Mouse (Mus musculus): ENCODE measurements at regions not wholly inside any gene's neighbourhood (a gene's known extent, or its start where the extent isn't known, plus 50 kb on each side); places are given as distances from the start of the nearest gene placed in this dataset.

GRCm38 (mm10) chr2:45774416-45774815, 657.2 kb upstream of the Zeb2 start:
- TF ChIP-seq POLR2A (IDR thresholded peaks at IDR 0.05; ENCODE audit: borderline replicate concordance, control insufficient read depth, low read depth, low read length) (no peak), CTCF (IDR thresholded peaks at IDR 0.05; ENCODE audit: control insufficient read depth, insufficient read depth, low read length) (no peak)
- Histone ChIP-seq H3K4me1 (ENCODE audit: control insufficient read depth, insufficient read depth, low read length) (no peaks in the 10 kb centered on the region), H3K4me3 (replicated peaks; ENCODE audit: control insufficient read depth, low read depth, low read length) (no peak overlapping the region), H3K27ac (ENCODE audit: control insufficient read depth, insufficient read depth, low read depth, low read length, poor library complexity) (no peak overlapping the region)
- 81% methylated on average over 3 of the region's 3 CpGs for WGBS

DNA sequence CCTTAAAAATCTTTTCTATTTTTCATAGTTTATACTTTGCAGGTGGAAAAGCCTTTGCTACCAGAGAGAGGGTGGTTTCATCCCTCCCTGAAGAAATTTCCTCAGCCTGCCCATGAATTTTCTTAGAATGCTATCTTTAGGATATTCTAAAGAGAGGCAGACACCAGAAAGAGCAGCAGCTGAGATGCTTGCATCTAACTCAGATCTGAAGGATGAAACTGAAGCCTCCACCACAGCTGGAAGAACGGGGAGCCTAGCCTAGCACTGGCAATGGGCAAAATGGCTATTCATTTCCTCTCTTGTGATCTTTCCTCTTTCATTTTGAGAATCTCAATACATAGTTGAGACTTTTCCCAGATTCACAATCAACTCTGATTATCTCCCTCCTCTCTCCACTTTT, 640.0 kb upstream of the Zeb2 start:
- H3K4me3 ChIP-seq (replicated peaks; ENCODE audit: control insufficient read depth, low read depth, low read length): no peak overlapping the region
- TF ChIP-seq CTCF (IDR thresholded peaks at IDR 0.05; ENCODE audit: control insufficient read depth, insufficient read depth, low read length): no peak
- no peaks in the 10 kb centered on the region for H3K4me1 ChIP-seq (ENCODE audit: control insufficient read depth, insufficient read depth, low read length)
- no peak overlapping the region for H3K27ac ChIP-seq (ENCODE audit: control insufficient read depth, insufficient read depth, low read depth, low read length, poor library complexity)
- WGBS: 38% methylated on average over 1 of the region's 1 CpGs

- 78% methylated on average over 3 of the region's 3 CpGs for WGBS
- Histone ChIP-seq H3K27ac (ENCODE audit: control insufficient read depth, insufficient read depth, low read depth, low read length, poor library complexity) (no peak overlapping the region), H3K4me1 (ENCODE audit: control insufficient read depth, insufficient read depth, low read length) (no peaks in the 10 kb centered on the region), H3K4me3 (replicated peaks; ENCODE audit: control insufficient read depth, low read depth, low read length) (no peak overlapping the region)
- no peak for TF ChIP-seq CTCF (IDR thresholded peaks at IDR 0.05; ENCODE audit: control insufficient read depth, insufficient read depth, low read length)
- no peak for TF ChIP-seq POLR2A (IDR thresholded peaks at IDR 0.05; ENCODE audit: borderline replicate concordance, control insufficient read depth, low read depth, low read length)
Observed at GRCm38 (mm10) chr2:45756395-45756794, 639.2 kb upstream of the Zeb2 start.

DNA sequence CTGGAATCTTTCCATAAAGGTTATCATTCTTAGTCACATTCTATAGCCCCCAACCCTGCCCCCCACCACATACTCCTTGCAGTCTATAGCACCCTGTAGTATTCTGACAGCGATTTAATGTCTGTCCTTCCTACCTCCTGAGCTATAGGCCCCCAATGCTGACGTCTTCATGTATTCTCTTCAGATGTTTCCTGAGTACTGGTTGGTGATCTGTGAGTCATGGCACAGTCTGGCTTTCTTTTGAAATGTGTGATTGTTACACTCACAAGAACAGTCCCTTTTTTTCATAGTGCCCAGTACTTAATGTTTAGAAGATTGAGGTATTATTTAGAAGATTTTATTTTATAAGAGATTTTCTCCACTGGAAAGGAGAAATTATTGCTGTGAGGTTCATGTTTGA, 634.6 kb upstream of the Zeb2 start:
- H3K4me1 ChIP-seq (ENCODE audit: control insufficient read depth, insufficient read depth, low read length): no peaks in the 10 kb centered on the region
- no peak for TF ChIP-seq POLR2A (IDR thresholded peaks at IDR 0.05; ENCODE audit: borderline replicate concordance, control insufficient read depth, low read depth, low read length)
- TF ChIP-seq CTCF (IDR thresholded peaks at IDR 0.05; ENCODE audit: control insufficient read depth, insufficient read depth, low read length): no peak
- no peak overlapping the region for H3K4me3 ChIP-seq (replicated peaks; ENCODE audit: control insufficient read depth, low read depth, low read length)
- H3K27ac ChIP-seq (ENCODE audit: control insufficient read depth, insufficient read depth, low read depth, low read length, poor library complexity): no peak overlapping the region
- WGBS: 69% methylated on average over 2 of the region's 2 CpGs

DNA sequence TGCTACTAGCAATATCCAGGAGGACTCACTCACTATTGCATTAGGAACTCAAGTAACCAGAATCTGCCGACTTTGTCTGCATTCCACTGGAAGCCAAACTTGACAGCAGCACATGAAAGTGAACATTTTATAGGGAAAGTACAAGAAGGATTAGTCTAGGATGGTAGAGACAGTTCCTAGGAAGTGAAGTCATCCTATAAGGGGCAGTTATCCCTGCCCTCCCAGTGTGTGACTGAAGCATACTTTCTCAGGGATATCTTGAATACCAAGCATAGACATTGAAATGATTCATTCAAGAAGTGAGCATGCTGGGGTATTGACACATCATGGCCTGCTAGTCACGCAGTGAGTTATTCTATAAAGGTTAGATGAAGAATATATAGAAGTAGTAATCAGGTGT, 632.2 kb upstream of the Zeb2 start:
- H3K27ac ChIP-seq (ENCODE audit: control insufficient read depth, insufficient read depth, low read depth, low read length, poor library complexity): no peak overlapping the region
- WGBS: 77% methylated on average over 2 of the region's 2 CpGs
- no peak overlapping the region for H3K4me3 ChIP-seq (replicated peaks; ENCODE audit: control insufficient read depth, low read depth, low read length)
- no peak for TF ChIP-seq CTCF (IDR thresholded peaks at IDR 0.05; ENCODE audit: control insufficient read depth, insufficient read depth, low read length)
- no peak for TF ChIP-seq POLR2A (IDR thresholded peaks at IDR 0.05; ENCODE audit: borderline replicate concordance, control insufficient read depth, low read depth, low read length)
- H3K4me1 ChIP-seq (ENCODE audit: control insufficient read depth, insufficient read depth, low read length): no peaks in the 10 kb centered on the region

DNA sequence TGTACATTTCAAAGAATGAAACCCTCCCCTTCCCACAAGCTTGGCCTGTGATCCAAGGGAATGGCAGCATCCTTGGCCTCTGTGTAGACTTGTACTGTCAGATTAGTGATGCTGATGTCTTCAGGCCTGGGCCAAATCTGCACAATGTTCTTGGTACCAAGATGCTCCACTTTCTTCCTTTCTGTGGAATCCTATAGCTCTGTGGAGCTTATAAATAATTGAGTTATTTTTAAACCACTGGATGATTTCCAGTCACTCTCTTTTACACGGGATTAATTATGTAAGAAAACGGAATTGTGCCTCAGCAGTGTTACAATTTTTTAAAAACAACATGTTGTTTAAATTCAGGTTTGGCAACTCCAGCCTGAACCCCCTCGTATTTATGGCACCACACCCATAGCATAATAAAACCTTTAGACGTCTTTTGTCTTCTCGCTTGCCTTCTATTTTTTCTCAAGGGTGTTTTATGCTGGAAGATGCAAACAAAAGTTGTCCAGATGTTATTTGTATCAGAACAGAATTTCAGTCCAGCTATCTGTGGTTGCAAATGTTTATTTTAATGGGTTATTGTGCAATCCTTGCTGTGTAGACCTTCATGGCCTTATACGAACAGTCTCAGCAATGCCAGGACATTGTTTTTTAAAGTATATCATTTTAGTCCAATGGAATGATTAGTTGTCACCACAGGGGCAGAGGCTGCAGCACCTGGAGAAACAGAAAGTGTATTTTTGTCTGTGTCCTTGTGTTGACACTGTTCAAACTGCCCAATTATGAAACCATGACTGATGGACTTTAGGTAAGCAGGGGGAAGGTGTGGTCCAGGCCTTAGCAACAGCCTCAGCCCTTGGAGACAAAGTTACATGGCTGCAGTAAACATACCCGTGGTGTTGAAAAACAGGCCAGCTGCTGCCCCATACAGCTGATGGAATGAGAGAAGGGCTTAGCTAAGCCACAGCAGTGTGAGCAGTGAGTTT, 630.4 kb upstream of the Zeb2 start:
- no peak for TF ChIP-seq CTCF (IDR thresholded peaks at IDR 0.05; ENCODE audit: control insufficient read depth, insufficient read depth, low read length)
- H3K4me1 ChIP-seq (ENCODE audit: control insufficient read depth, insufficient read depth, low read length): no peaks in the 10 kb centered on the region
- H3K4me3 ChIP-seq (replicated peaks; ENCODE audit: control insufficient read depth, low read depth, low read length): no peak overlapping the region
- 74% methylated on average over 7 of the region's 7 CpGs for WGBS
- H3K27ac ChIP-seq (ENCODE audit: control insufficient read depth, insufficient read depth, low read depth, low read length, poor library complexity): no peak overlapping the region

DNA sequence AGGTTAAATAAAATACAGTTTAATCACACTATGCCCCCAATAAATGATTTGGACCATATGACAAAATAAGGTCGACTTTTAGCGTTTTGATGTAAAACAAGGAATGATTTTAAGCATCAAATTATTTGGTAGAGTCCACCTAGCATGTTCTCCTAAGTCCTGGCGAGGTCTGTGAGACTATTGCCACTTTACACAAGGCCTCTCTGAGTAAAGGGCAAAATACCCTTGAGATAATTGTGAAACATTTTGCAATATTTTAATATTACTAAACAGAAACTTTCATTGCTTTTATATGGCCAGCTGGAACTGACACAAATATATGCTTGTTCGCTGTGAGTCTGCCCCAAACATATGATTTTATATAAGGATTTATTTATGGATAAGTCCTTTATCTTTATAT, 629.4 kb upstream of the Zeb2 start:
- WGBS: 76% methylated on average over 4 of the region's 4 CpGs
- no peak for TF ChIP-seq POLR2A (IDR thresholded peaks at IDR 0.05; ENCODE audit: borderline replicate concordance, control insufficient read depth, low read depth, low read length)
- no peak for TF ChIP-seq CTCF (IDR thresholded peaks at IDR 0.05; ENCODE audit: control insufficient read depth, insufficient read depth, low read length)
- no peak overlapping the region for H3K4me3 ChIP-seq (replicated peaks; ENCODE audit: control insufficient read depth, low read depth, low read length)
- no peaks in the 10 kb centered on the region for H3K4me1 ChIP-seq (ENCODE audit: control insufficient read depth, insufficient read depth, low read length)
- H3K27ac ChIP-seq (ENCODE audit: control insufficient read depth, insufficient read depth, low read depth, low read length, poor library complexity): no peak overlapping the region

- H3K4me1 ChIP-seq (ENCODE audit: control insufficient read depth, insufficient read depth, low read length): no peaks in the 10 kb centered on the region
- no peak overlapping the region for H3K27ac ChIP-seq (ENCODE audit: control insufficient read depth, insufficient read depth, low read depth, low read length, poor library complexity)
- H3K4me3 ChIP-seq (replicated peaks; ENCODE audit: control insufficient read depth, low read depth, low read length): no peak overlapping the region
- WGBS: 77% methylated on average over 2 of the region's 2 CpGs
- TF ChIP-seq POLR2A (IDR thresholded peaks at IDR 0.05; ENCODE audit: borderline replicate concordance, control insufficient read depth, low read depth, low read length) (no peak), CTCF (IDR thresholded peaks at IDR 0.05; ENCODE audit: control insufficient read depth, insufficient read depth, low read length) (no peak)
Observed at GRCm38 (mm10) chr2:45736278-45736677, 619.1 kb upstream of the Zeb2 start.

DNA sequence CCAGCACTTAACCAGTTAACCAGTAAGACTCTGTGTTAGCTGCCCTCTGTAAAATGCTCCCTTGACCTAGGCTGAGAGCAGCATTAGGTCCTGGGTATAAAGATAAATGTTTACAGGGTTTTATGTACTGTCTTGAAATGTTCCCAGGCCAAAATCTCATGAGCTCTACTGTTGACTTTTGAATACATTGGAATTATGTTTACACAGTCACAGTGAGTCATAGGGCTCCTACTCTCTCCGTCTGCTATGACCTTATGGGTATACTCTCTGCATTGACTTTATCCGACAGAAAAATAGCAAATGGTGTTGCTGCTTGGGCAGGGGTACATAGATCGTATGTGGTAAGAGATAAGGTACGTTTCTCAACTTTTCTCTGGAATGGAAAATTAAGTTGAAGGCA, 596.8 kb upstream of the Zeb2 start:
- WGBS: 82% methylated on average over 4 of the region's 4 CpGs

More for the DNA sequence above, 596.8 kb upstream of the Zeb2 start:
- TF ChIP-seq POLR2A (IDR thresholded peaks at IDR 0.05; ENCODE audit: borderline replicate concordance, control insufficient read depth, low read depth, low read length): no peak
- TF ChIP-seq CTCF (IDR thresholded peaks at IDR 0.05; ENCODE audit: control insufficient read depth, insufficient read depth, low read length): no peak
- Histone ChIP-seq H3K4me3 (replicated peaks; ENCODE audit: control insufficient read depth, low read depth, low read length) (no peak overlapping the region), H3K27ac (ENCODE audit: control insufficient read depth, insufficient read depth, low read depth, low read length, poor library complexity) (no peak overlapping the region), H3K4me1 (ENCODE audit: control insufficient read depth, insufficient read depth, low read length) (no peaks in the 10 kb centered on the region)
